Mouse (Mus musculus): Measurements from ENCODE around the gene Lgals4. TPM values are rescaled to one million over a fixed set of nuclear protein-coding genes. Genes with fewer than 3 reads are reported as not detected.

Gene Lgals4
- polyA plus RNA-seq, 1 experiment from 2014 or later, result 3.3 TPM

DNA sequence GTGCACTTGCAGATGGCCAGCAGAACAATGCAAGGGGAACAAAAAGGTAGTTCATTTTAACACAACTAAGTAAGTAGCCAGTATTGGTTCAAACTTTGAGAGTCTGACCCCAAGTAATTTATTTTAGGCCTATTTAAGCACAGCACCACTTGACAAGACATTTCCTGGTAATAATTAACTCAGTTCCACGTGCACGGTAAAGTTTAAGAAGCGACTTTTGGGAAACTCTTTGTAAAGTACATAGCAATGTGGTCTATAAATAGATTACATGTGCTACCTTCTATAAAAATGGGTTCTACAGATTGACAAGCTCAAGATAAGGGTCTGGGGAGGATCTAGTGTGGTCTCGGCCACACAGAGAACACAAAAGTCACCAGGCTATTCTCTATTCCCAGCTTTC, 29.9 kb upstream of the Lgals4 start:
- 76% methylated on average over 4 of the region's 4 CpGs for WGBS
- ATAC-seq (ENCODE audit: low FRiP score, low TSS enrichment) (no peak), DNase-seq (no peak)
- Histone ChIP-seq H3K36me3 (ENCODE audit: control insufficient read depth, insufficient read depth, low read length) (no peaks in the 10 kb centered on the region), H3K9ac (replicated peaks; ENCODE audit: low read length) (no peak overlapping the region), H3K27me3 (ENCODE audit: control insufficient read depth, insufficient read depth, low read length) (no peaks in the 10 kb centered on the region), H3K9me3 (ENCODE audit: control insufficient read depth, low read length) (no peaks in the 10 kb centered on the region), H3K4me1 (ENCODE audit: control insufficient read depth, insufficient read depth, low read length) (0 out of 2 replicates have a peak, but pooled peaks cover 9% of the 10 kb centered on the region), H3K4me3 (replicated peaks; ENCODE audit: low read depth, low read length) (no peak overlapping the region), H3K27ac (replicated peaks; ENCODE audit: low read depth, low read length) (no peak overlapping the region), H3K4me2 (ENCODE audit: low read length) (no peak overlapping the region)

DNA sequence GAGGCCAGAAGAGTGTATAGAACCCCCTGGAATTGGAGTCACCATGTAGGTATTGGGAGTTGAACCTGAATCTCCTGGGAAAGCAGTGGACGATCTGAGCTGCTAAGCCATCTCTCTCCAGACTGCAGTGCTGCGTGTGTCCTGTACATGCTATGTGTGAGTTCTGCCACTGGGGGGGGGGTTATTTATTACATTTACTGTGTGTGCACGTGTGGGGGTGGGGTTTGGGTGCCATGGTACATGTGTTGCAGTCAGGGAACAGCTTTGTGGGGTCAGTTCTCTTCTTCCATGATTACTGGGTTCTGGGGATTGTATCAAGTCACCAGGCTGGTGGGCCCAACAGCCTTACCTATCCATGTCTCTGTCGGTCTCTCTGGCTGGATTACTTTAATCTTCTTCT, 26.8 kb upstream of the Lgals4 start:
- ATAC-seq (ENCODE audit: low FRiP score, low TSS enrichment), result no peak
- DNase-seq, result no peak
- Histone ChIP-seq H3K4me2 (ENCODE audit: low read length) (no peak overlapping the region), H3K27ac (replicated peaks; ENCODE audit: low read depth, low read length) (no peak overlapping the region), H3K27me3 (ENCODE audit: control insufficient read depth, insufficient read depth, low read length) (no peaks in the 10 kb centered on the region), H3K36me3 (ENCODE audit: control insufficient read depth, insufficient read depth, low read length) (peaks cover 1% of the 10 kb centered on the region; the same call in 1 of the 2 replicates), H3K4me1 (ENCODE audit: control insufficient read depth, insufficient read depth, low read length) (peaks cover 10% of the 10 kb centered on the region), H3K9me3 (ENCODE audit: control insufficient read depth, low read length) (no peaks in the 10 kb centered on the region), H3K4me3 (replicated peaks; ENCODE audit: low read depth, low read length) (no peak overlapping the region), H3K9ac (replicated peaks; ENCODE audit: low read length) (no peak overlapping the region)
- 83% methylated on average over 4 of the region's 4 CpGs for WGBS

DNA sequence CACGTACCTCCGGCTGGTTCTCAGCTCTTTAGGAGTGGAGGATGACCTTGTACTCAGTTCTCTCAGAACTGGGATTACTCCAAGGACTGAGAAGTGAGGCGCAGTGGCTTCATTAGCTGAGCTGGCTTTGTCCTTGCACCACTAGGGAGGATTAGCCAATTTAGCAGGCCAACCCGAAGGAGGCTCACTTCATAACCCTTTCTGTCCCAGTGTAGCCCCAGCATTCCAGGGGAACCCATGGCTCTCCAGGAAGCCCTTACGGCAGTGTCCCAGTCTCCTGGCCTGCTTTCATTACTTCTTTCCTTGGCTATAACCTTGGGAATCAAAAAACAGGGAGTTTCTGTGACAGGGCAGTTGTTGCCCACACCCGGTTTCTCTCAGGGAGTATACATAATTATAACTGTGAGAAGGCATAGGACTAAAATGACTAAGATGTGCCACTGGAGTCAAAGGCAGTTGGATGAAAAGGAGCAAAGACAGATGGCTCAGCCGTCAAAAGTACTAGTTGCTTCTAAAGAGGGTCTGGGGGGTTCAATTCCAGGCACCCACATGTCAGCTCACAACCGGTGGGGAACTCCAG, 25.9 kb upstream of the Lgals4 start:
- peak overlapping the region; percentile 77 for H3K4me3 ChIP-seq (replicated peaks; ENCODE audit: low read depth, low read length)
- H3K9ac ChIP-seq (replicated peaks; ENCODE audit: low read length), result peak overlapping the region; percentile 88
- DNase-seq, result no peak
- H3K36me3 ChIP-seq (ENCODE audit: control insufficient read depth, insufficient read depth, low read length), result peaks cover 8% of the 10 kb centered on the region
- no peaks in the 10 kb centered on the region for H3K9me3 ChIP-seq (ENCODE audit: control insufficient read depth, low read length)
- H3K27ac ChIP-seq (replicated peaks; ENCODE audit: low read depth, low read length), result peak overlapping the region; percentile 99
- peaks cover 19% of the 10 kb centered on the region for H3K4me1 ChIP-seq (ENCODE audit: control insufficient read depth, insufficient read depth, low read length)
- ATAC-seq (ENCODE audit: low FRiP score, low TSS enrichment), result no peak
- WGBS, result 17% methylated on average over 8 of the region's 8 CpGs
- peak overlapping the region; percentile 80 for H3K4me2 ChIP-seq (ENCODE audit: low read length)
- H3K27me3 ChIP-seq (ENCODE audit: control insufficient read depth, insufficient read depth, low read length), result no peaks in the 10 kb centered on the region

DNA sequence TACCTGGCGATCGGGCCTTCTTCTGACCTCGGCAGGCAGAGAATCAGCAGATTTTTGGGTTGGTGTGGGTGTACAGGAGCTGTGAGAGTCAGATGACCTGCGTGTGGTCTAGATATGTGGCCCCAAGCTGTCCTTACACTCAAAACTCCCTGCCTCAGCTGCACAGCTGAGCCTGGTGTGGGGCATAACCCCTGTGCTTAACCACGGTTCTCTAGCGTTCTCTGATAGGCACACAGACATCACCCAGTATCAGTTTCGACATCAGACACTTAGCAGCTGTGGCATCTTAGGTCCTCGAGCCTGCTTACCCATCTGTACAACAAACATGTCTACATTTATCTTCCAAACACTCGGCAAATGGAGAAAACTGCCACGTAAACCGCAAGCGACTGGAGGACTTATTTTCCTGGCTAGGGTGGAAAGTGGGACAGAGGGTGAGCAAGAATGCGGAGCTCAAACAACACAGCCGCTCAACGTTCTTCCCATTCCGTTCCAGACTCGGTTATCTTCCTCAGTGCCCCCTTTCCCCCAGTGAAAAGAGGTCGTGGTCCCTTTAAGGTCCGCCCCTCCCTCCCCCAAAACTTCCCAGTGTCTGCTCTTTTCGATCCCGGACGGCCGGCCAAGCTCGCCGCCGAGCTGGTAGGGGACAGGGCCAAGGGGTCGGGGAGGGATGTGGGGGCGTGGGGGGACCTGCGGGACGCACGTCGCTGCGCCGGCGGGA, 25.3 kb upstream of the Lgals4 start, which contains the start of gene Hnrnpl:
Gene Hnrnpl (plus strand): TSS at position 321 of the 721 bp plus-strand sequence.
- Histone ChIP-seq H3K9ac (replicated peaks; ENCODE audit: low read length) (peak within 1 kb of the TSS; percentile 88), H3K4me2 (ENCODE audit: low read length) (peak within 1 kb of the TSS; percentile 80), H3K36me3 (ENCODE audit: control insufficient read depth, insufficient read depth, low read length) (peaks cover 14% of the 10 kb centered on the region), H3K4me3 (replicated peaks; ENCODE audit: low read depth, low read length) (peak within 1 kb of the TSS; percentile 77), H3K27ac (replicated peaks; ENCODE audit: low read depth, low read length) (peak within 1 kb of the TSS; percentile 99), H3K9me3 (ENCODE audit: control insufficient read depth, low read length) (no peaks in the 10 kb centered on the region), H3K27me3 (ENCODE audit: control insufficient read depth, insufficient read depth, low read length) (no peaks in the 10 kb centered on the region), H3K4me1 (ENCODE audit: control insufficient read depth, insufficient read depth, low read length) (peaks cover 22% of the 10 kb centered on the region)
- ATAC-seq (ENCODE audit: low FRiP score, low TSS enrichment) (peak; percentile 9), DNase-seq (peak; percentile 76)
- WGBS, result 3% methylated on average over 35 of the region's 35 CpGs

DNA sequence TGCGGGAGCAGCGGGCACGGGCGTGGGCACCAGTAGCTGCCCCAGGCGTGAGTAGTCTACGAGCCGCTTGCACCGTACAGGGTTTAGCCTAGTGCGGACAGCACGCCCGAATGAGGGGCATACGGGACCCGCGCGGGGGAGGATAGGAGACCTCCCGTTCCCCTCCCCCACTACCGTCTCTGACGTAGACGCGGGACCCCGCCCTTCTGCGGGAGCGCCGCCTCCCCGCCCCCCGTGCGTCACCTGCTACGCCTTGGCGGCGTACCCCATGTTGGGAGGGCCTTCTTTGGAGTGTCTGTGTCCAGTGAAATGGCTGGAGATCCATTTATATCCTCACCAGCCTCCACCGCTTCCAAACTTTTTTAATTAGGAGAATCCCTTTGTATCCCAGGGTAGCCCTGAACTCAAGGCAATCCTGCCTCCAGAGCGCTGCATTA, 24.7 kb upstream of the Lgals4 start:
- Histone ChIP-seq H3K4me2 (ENCODE audit: low read length) (peak overlapping the region; percentile 80), H3K27ac (replicated peaks; ENCODE audit: low read depth, low read length) (peak overlapping the region; percentile 99), H3K9ac (replicated peaks; ENCODE audit: low read length) (peak overlapping the region; percentile 88), H3K36me3 (ENCODE audit: control insufficient read depth, insufficient read depth, low read length) (peaks cover 20% of the 10 kb centered on the region), H3K4me3 (replicated peaks; ENCODE audit: low read depth, low read length) (peak overlapping the region; percentile 77), H3K27me3 (ENCODE audit: control insufficient read depth, insufficient read depth, low read length) (no peaks in the 10 kb centered on the region), H3K9me3 (ENCODE audit: control insufficient read depth, low read length) (no peaks in the 10 kb centered on the region), H3K4me1 (ENCODE audit: control insufficient read depth, insufficient read depth, low read length) (peaks cover 22% of the 10 kb centered on the region)
- peak; percentile 64 for ATAC-seq (ENCODE audit: low FRiP score, low TSS enrichment)
- WGBS, result 2% methylated on average over 29 of the region's 32 CpGs
- peak; percentile 97 for DNase-seq

DNA sequence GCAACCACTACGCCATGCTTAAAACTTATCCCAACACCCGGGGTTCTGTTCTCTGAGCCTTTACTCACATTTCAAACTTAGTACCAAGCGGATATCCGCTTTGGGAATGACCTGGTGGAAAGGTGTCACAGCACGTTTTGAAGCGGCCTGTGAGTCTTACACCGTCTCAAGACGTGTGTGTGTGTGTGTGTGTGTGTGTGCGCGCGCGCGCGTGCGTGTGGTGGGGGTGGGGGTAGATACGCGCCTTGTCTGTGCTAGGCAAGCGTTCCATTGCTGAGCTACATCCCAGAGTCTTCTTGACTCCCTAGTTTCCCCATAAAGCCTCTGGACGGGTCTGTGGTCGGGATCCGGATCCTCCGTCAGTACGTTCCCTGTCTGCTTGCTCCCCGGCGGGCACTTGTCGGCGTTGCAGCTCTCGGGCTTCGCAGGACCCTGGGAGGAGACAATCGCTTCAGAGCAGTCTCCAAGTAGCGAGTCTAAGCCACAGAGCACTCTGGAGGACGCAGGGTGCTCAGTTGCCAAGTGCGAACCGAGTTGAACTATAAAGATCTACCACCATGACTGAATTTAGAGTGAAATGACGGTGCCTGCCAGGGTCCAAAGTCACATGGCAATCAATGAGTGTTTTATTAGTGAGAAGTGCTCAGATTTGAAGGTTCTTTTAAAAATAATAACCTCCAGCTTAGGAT, 24.1 kb upstream of the Lgals4 start:
- H3K4me1 ChIP-seq (ENCODE audit: control insufficient read depth, insufficient read depth, low read length), result peaks cover 22% of the 10 kb centered on the region
- ATAC-seq (ENCODE audit: low FRiP score, low TSS enrichment), result no peak

DNA sequence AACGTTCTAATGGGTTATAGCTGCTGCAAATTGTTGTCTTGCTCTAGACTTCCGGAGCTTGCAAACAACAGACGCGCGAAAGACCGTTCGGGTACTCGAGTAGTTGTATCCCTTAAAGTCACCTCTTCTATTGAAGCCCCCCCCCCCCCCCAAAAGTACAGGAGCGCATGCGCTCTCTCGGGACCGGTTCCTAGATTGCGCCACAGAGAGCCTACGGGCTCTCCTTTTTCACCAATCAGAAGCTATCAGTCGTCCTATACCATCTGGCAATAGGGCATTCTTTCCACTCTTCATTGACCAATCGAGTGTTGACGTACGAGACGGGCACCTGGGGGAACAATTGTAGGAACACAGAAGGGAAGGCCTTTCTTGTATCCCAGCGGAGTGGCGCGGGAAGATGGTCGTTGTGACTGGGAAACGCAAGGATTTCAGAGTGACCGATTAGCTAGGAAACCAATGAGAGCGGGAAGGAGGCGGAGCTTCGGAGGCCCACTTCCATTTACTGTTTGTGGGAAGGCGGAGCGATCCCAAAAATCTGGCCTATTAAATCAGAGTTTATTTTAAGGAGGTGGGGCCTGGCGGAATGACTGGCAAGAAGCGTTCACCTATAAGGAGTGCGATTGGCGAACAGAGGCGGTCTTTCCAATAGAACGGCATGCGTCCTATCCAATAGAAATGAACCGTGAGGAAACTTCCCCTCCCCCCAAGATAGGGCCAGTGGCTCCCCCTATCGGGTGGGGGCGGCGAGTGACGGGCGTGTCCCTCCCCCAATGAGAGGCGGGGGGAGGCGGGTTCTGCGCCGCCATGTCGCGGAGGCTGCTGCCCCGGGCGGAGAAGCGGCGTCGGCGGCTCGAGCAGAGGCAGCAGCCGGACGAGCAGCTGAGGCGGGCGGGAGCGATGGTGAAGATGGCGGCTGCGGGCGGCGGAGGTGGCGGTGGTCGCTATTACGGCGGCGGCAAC, 23.3 kb upstream of the Lgals4 start:
- H3K27me3 ChIP-seq (ENCODE audit: control insufficient read depth, insufficient read depth, low read length), result no peaks in the 10 kb centered on the region
- DNase-seq, result peak; percentile 99
- H3K27ac ChIP-seq (replicated peaks; ENCODE audit: low read depth, low read length), result peak overlapping the region; percentile 99
- peak overlapping the region; percentile 80 for H3K4me2 ChIP-seq (ENCODE audit: low read length)
- H3K9me3 ChIP-seq (ENCODE audit: control insufficient read depth, low read length), result no peaks in the 10 kb centered on the region
- peaks cover 34% of the 10 kb centered on the region for H3K36me3 ChIP-seq (ENCODE audit: control insufficient read depth, insufficient read depth, low read length)
- peak overlapping the region; percentile 88 for H3K9ac ChIP-seq (replicated peaks; ENCODE audit: low read length)
- under 1% methylated on average over 70 of the region's 70 CpGs for WGBS
- H3K4me3 ChIP-seq (replicated peaks; ENCODE audit: low read depth, low read length), result peak overlapping the region; percentile 77
- peaks cover 22% of the 10 kb centered on the region for H3K4me1 ChIP-seq (ENCODE audit: control insufficient read depth, insufficient read depth, low read length)
- peak; percentile 93 for ATAC-seq (ENCODE audit: low FRiP score, low TSS enrichment)

More for the DNA sequence above, 24.1 kb upstream of the Lgals4 start:
- H3K4me2 ChIP-seq (ENCODE audit: low read length), result peak overlapping the region; percentile 80
- WGBS, result under 1% methylated on average over 35 of the region's 35 CpGs
- H3K27me3 ChIP-seq (ENCODE audit: control insufficient read depth, insufficient read depth, low read length), result no peaks in the 10 kb centered on the region
- peaks cover 26% of the 10 kb centered on the region for H3K36me3 ChIP-seq (ENCODE audit: control insufficient read depth, insufficient read depth, low read length)
- H3K4me3 ChIP-seq (replicated peaks; ENCODE audit: low read depth, low read length), result peak overlapping the region; percentile 77
- H3K9me3 ChIP-seq (ENCODE audit: control insufficient read depth, low read length), result no peaks in the 10 kb centered on the region
- H3K27ac ChIP-seq (replicated peaks; ENCODE audit: low read depth, low read length), result peak overlapping the region; percentile 99
- peak overlapping the region; percentile 88 for H3K9ac ChIP-seq (replicated peaks; ENCODE audit: low read length)
- DNase-seq, result peak; percentile 81

DNA sequence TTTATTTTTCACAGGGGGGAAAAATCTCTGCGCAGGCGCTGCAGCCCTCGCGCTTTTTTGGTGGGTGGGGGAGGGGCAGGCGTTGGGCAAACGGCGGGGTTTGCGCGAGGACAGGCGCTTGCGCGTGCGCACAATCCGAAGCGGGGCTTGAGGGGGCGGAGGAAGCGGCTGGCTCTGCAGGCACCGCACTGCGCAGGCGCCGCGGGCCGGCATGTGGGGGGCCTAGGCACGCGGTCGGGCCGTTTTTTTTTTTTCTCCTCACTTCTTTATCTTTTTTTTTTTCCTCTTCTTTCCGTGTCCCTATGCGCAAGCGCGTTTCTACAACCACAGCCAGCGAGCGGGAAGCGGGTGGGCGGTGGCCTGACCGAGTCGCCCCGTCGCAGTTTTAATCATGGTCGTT, 22.4 kb upstream of the Lgals4 start:
- no peaks in the 10 kb centered on the region for H3K27me3 ChIP-seq (ENCODE audit: control insufficient read depth, insufficient read depth, low read length)
- WGBS, result under 1% methylated on average over 40 of the region's 40 CpGs
- peak; percentile 43 for ATAC-seq (ENCODE audit: low FRiP score, low TSS enrichment)

More for the DNA sequence above, 22.4 kb upstream of the Lgals4 start:
- H3K9ac ChIP-seq (replicated peaks; ENCODE audit: low read length), result peak overlapping the region; percentile 82
- H3K9me3 ChIP-seq (ENCODE audit: control insufficient read depth, low read length), result no peaks in the 10 kb centered on the region
- H3K36me3 ChIP-seq (ENCODE audit: control insufficient read depth, insufficient read depth, low read length), result peaks cover 43% of the 10 kb centered on the region
- H3K4me2 ChIP-seq (ENCODE audit: low read length), result peak overlapping the region; percentile 90
- DNase-seq, result peak; percentile 98
- peak overlapping the region; percentile 97 for H3K27ac ChIP-seq (replicated peaks; ENCODE audit: low read depth, low read length)
- peak overlapping the region; percentile 77 for H3K4me3 ChIP-seq (replicated peaks; ENCODE audit: low read depth, low read length)
- H3K4me1 ChIP-seq (ENCODE audit: control insufficient read depth, insufficient read depth, low read length), result peaks cover 22% of the 10 kb centered on the region

Data from midbrain, embryonic 14.5 days (tissue).